Mouse (Mus musculus): ENCODE data around the gene Pycr2. TPM values are rescaled to one million over a fixed set of nuclear protein-coding genes. Genes with fewer than 3 reads are reported as not detected.

Pycr2 gene
- total RNA-seq (2021), result 10 to 100 TPM; 42.9 to 45.6 TPM
- long read RNA-seq, experiment 1, transcript Pycr2-201 (7 exons, 1,580 nt), result major isoform, 170 of 205 reads
- long read RNA-seq, experiment 1, partial matches to known transcripts, result 19 of 205 reads
- long read RNA-seq, experiment 1, other reads (novel, unspliced or antisense), result 16 of 205 reads
- long read RNA-seq, experiment 2, transcript Pycr2-201 (7 exons, 1,580 nt), result major isoform, 62 of 67 reads
- long read RNA-seq, experiment 2, partial matches to known transcripts, result 0 of 67 reads
- long read RNA-seq, experiment 2, other reads (novel, unspliced or antisense), result 5 of 67 reads

DNA sequence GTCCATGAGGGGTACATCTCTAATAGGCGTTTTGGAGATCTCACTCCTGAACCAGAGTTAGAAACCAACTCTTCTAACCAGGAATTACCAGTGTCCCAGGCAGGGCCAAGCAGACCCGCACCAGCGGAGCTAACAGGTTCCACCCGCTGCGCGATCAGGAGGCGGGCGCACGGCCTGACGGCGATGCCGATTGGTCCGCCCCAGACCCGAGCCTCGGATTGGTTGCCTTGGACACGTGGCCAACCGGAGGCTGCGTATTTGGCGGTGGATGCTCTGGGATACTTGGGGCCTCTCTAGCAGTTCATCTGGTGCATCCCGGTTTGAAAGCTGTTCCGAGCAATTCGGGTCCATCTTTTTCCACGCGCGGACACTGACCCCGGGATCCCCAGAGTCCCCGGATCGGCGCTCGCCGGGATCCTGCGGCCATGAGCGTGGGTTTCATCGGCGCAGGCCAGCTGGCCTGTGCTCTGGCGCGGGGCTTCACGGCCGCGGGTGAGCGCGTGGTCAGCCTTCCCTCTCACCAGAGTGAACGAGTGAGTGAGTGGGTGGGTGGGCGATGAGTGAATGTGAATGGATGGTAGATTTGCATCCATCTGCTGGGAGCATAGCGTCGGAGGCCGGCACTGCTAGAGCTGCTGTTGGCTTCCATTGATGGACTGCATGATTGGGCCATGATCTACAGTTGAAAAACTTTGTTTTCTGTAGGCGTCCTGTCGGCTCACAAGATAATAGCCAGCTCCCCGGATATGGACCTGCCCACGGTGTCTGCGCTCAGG is at the start of gene Pycr2:
Gene Pycr2, plus strand, starts transcription at position 255 of the 776 bp plus-strand sequence.
- DNase-seq, result peak; percentile 95 to 96

DNA sequence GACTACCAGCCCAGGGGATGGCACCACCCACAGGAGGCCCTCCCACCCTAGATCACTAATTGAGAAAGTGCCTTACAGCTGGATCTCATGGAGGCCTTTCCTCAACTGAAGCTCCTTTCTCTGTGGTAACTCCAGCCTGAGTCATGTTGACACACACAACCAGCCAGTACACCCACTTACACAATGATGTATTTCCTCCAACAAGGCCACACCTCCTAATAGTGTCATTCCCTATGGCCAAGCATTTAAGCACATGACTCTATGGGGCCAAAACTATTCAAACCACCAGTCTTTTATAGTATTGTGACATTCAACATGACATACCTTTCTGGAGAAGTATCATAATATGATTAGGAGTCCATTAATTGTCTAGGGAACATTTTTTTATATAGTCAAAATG is 45.3 kb upstream of the Pycr2 start:
- DNase-seq, result no peak

- DNase-seq, result no peak
These were observed 44.1 kb upstream of the Pycr2 start for GRCm38 (mm10) chr1:180860030-180860429.

DNA sequence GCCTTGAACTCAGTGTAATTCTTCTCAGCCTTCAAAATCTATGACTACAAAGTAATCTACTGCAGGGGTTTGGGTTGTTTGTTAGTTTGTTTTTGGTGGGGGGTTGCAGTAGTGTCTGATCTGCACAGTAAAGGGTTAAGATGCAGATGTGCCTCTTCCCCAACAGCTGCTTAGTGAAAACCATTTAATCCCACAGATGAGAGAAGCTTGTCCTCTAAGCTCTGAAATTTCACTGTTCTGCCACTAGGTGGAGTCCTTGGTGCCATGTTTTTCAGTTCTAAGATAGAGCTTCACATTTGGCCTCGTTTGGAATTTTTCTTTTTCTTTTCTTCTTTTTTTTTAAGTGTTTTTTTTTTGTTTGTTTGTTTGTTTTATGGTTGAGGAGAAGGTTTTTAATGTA is 40.5 kb upstream of the Pycr2 start:
- peak; percentile 16 to 30 for DNase-seq

DNA sequence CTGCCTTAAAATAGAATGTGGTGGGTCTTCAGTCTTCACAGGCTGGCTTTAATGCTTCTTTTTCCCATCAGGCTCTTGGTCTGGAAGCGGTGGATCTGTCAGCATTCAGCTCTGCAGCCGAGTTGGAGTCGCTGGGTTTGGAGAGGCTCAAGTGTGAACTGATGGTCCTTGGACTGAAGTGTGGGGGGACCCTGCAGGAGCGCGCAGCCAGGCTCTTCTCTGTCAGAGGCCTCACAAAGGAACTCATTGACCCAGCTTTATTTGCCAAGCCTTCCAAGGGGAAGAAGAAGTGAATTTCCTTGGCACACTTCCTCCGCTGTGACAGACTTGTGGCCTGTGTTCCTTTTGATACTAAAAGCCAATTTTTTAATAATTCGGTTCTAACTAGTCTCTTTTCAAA is 38.1 kb upstream of the Pycr2 start:
- no peak for DNase-seq

GRCm38 (mm10) chr1:180870122-180870650 is 33.9 kb upstream of the Pycr2 start:
- peak; percentile 19 to 36 for DNase-seq

DNA sequence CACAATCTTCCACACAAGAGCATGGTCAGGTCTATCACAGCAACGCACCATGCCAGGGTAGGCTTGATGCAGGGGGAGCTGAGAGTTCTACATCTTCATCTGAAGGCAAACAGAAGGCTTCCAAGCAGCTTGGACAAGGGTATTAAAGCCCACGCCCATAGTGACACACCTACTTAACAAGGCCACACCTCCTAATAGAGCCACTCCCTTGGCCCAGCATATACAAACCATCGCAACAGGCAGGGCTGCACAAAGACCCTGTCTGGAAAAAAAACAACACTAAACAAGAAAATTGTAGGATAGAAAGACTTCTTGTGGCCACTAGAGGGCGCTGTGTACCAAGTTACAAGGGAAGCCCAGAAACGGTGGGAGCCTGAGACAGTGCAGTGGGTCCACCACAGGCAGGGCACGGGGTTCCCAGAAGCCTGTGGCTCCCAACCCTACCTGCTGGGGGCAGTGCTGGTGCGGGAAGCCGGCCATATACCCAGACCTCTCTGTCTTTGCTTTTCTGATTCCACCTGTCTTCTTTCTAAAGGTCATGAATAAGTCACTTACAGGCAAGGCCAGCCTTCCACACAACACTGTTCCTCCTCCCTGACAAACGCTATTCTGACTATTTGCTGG is 30.1 kb upstream of the Pycr2 start:
- DNase-seq, result peak; percentile 61 to 70

DNA sequence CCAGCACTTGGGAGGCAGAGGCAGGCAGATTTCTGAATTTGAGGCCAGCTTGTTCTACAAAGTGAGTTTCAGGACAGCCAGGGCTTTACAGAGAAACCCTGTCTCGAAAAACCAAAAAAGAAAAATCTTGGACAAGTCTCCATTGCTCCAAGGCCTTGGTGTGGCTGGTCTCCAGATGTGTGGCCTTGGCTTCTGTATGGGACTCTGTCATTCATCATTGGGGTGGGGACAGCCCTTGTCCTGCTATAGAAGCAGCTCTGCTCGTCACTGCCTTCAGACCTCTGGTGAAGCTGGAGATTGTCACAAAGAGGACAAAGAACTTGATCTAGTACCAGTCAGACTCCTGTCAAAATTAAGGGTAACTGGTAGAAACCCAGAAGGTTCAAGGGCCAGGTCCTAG is 29.5 kb upstream of the Pycr2 start:
- DNase-seq, result peak; percentile 73 to 76

DNA sequence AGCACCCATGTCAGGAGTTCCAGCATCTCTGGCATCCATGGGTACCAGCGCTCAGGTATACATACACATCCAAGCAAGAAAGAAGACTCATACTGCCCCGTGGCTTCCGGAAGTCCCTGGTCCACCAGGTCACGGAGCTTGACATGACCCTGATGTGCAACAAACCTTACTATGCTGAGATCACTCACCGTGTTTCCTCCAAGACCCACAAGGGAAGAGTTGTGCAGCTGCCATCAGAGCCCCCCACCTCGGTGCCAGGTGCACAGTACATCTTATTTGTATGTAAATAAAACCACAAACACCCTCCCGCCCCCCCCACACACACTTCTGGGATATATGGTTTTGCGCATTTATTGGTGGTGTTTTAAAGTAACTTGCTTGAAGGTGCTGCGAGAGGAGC is 29.0 kb upstream of the Pycr2 start:
- DNase-seq, result no peak

- no peak for DNase-seq
These were observed 26.6 kb upstream of the Pycr2 start for GRCm38 (mm10) chr1:180877466-180877865.

GRCm38 (mm10) chr1:180881768-180882167 is 22.3 kb upstream of the Pycr2 start:
- DNase-seq, result no peak

DNA sequence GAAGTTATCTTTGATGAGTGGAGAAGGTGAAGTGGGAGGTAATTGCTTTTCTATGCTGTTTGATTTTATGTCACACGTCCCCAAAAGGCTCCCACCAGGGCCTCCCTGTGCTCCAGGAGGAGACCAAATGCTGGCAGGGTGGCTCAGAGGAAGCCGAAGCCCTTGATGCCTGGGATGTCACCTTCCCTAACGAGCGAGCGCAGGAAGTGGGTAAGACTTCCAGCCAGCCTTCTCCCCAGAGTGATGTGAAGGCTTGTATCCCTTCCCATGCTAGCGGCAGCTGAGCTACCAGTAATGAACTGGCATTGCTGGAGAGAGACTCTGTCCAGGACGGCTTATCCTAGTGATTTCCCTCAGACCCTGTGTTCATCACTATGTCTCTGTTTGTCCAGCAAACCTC is 20.4 kb upstream of the Pycr2 start:
- DNase-seq, result no peak

DNA sequence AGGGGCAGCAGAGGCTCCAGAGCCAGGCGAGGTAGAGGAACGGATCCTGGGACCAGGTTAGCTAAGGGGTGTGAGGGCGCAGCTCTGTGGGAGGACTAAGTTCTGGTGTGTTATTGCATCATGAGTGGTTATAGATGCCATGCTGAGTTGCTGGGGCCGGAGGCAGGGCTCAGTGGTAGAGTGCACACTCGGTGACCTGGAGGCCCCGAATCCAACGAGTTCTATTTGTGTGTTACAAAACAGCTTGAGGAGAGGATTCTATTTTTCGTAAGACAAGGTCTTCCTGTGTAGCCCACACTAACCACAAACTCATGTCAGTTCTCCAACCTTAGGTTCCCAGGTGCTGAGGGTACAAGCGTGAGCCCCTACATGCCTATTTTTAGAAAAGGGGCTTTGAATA is 19.6 kb upstream of the Pycr2 start:
- DNase-seq, result no peak

DNA sequence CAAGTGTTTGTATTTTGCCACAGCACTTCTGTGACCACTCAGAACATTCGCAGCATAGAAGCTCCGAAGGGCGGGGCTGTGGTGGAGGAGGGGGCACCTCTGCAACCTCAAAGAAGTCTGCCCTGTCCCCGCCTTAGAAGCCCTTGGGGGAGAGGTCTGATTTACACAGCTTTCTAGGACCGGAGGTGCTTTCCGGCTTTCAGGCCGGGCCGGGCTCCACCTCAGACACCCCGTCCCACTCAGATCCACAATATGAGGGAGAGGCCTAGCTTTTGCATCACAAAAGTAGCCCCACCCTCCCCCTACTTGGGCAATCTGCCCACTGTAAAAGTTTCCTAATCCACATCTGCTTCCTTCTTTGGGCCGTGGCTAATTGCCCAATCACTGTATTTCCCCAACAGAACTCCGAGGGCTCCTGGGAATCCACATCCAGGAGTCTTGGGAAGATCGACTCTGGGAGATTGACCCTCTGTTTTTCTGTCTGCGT is 15.5 kb upstream of the Pycr2 start:
- peak; percentile 81 to 85 for DNase-seq

GRCm38 (mm10) chr1:180889172-180889571 is 14.9 kb upstream of the Pycr2 start:
- DNase-seq, result no peak

- peak; percentile 49 to 55 for DNase-seq
These were observed 14.3 kb upstream of the Pycr2 start for GRCm38 (mm10) chr1:180889841-180890240.

DNA sequence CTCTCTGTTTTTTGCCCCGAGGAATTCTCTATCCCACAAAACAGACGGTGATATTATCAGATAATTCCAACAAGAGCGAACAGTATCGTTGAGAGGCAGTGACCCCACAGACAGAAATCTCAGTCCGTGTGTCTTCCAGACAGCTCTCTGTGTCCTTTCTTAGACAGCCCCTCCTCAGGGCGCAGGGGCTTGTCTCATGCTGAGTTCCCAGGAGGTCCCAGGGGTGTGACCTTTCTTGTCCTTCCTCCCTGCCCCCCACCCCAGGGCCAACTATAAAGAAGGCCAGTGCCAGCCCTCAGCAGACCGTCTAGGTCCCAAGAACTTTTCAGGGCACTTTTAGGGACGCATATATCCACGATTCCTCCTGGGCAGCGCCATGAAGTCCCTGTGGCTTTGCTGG is 11.3 kb upstream of the Pycr2 start, which contains the start of gene Lefty2:
Gene Lefty2, plus strand, starts transcription at position 301 of the 400 bp plus-strand sequence.
- no peak for DNase-seq

DNA sequence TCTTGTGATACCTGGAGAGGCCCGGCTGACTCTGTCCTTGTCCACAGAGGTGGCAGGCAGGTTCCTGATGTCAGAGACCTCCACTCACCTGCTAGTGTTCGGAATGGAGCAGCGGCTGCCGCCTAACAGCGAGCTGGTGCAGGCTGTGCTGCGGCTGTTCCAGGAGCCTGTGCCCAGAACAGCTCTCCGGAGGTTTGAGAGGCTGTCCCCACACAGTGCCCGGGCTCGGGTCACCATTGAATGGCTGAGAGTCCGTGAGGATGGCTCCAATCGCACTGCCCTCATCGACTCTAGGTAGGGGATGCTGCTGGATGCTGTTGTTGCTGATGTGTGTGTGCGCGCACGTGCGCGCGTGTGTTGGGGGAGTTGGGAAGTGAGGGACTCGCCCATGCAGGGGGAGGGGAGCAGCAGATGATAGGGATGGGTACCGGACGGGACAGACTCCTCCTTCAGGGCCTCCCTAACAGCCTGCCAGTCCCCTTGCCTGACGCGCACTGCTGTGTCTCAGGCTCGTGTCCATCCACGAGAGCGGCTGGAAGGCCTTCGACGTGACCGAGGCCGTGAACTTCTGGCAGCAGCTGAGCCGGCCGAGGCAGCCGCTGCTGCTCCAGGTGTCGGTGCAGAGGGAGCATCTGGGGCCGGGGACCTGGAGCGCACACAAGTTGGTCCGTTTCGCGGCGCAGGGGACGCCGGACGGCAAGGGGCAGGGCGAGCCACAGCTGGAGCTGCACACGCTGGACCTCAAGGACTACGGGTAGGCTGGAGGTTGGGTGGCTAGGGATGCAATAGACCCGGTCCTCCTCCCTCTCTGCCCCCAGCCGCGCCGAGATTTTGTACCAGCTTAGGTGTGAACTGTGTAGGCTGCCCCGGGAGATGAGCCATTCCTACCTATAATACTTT is 9.8 kb upstream of the Pycr2 start:
- DNase-seq, result peak; percentile 19 to 24

DNA sequence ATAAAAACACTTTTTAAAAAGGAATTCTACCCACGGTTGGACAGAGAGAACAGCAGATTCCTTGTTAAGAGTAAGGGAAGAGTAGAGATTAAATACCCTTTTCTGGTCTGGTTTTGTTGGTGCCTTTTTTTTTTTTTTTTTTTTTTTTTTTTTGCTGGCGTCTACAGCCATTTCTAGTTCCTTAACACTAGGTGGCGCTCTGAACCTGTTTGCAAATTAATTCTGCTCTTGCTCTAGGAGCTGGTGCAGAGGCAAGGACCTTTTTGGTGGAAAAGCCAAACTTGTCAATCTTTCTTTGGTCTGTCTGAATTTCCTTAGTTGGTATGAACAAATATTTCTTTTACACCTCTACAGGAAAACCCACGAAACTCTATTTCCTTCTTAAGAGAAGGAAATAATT is 3.0 kb upstream of the Pycr2 start:
- DNase-seq, result peak; percentile 20 to 62

GRCm38 (mm10) chr1:180902915-180903314 is 1.2 kb upstream of the Pycr2 start:
- no peak for DNase-seq

GRCm38 (mm10) chr1:180903666-180904038 is 441 bp upstream of the Pycr2 start:
- DNase-seq, result no peak

GRCm38 (mm10) chr1:180904815-180905080 is 655 bp downstream of the Pycr2 start:
- no peak for DNase-seq

All from adrenal gland, postnatal 36 days (tissue).